Mouse (Mus musculus) midbrain, embryonic 10.5 days (tissue): Measurements from ENCODE around the gene Kazn. TPM values are rescaled to one million over a fixed set of nuclear protein-coding genes. Genes with fewer than 3 reads are reported as not detected.

Source experiments
- DNase-seq: peaks from one replicate; pipeline ENCODE4 v3.0.0-alpha.2; 2017; ENCODE audit warnings: low spot score
- H3K27ac ChIP-seq: fragments of 300-500 bp; sonication (generic); replicated peaks from 2 replicates; pipeline ENCODE4 v1.5.1; 2016; ENCODE audit warnings: mild to moderate bottlenecking
- H3K27me3 ChIP-seq: fragments of 300-500 bp; sonication (generic); 2 replicates; pipeline ENCODE4 v1.6.1; 2016; ENCODE audit warnings: low read depth, mild to moderate bottlenecking; ENCODE audit not compliant: poor library complexity, severe bottlenecking
- H3K36me3 ChIP-seq: fragments of 300-500 bp; sonication (generic); 2 replicates; pipeline ENCODE4 v1.6.1; 2016; ENCODE audit warnings: mild to moderate bottlenecking, moderate library complexity
- H3K4me1 ChIP-seq: fragments of 300-500 bp; sonication (generic); 2 replicates; pipeline ENCODE4 v1.6.1; 2016
- H3K4me3 ChIP-seq: fragments of 300-500 bp; sonication (generic); 2 replicates; pipeline ENCODE4 v1.5.1; 2016; ENCODE audit warnings: mild to moderate bottlenecking, moderate library complexity
- H3K9me3 ChIP-seq: fragments of 300-500 bp; sonication (generic); replicated peaks from 2 replicates; pipeline ENCODE4 v1.6.1; 2016; ENCODE audit warnings: mild to moderate bottlenecking
- WGBS: fragments of 180-500 bp; shearing (Covaris S2); methylation state at CpG from one replicate; pipeline ENCODE4 v1.1.7; 2016; 5-methylcytosine and 5-hydroxymethylcytosine counted together
- polyA plus RNA-seq: library from polyadenylated mRNA; unstranded; fragments of >200 nt; fragmentation: Nextera tagmentation; extraction: Ambion mirVana; gene quantifications from 2 replicates; pipeline ENCODE4 v1.2.1, GENCODE M21; 2016

Kazn gene
- polyA plus RNA-seq, 1 experiment from 2014 or later: 9.4 TPM

DNA sequence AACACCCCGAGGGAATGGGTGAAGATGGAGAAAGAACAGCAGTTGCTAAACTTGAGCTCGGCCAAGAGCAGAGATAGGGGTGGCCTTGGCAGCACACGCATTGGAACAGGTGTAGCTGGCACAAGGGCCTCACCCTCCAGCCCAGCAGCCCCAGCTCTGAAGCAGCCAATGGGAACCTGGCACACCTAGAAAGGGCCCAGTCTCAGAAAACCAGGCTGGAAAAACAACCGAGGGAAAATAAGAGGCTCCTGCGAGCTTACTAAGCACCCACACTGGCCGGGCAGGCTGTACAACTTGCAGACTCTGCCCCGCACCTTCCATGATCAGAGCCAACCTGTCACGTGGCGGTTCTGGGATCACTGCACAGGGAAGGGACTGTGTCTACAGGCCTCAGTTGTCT is 26.8 kb downstream of the Kazn start:
- no peak for DNase-seq
- WGBS: 89% methylated on average over 9 of the region's 9 CpGs
- Histone ChIP-seq H3K4me3 (no peak overlapping the region), H3K27ac (no peak overlapping the region), H3K36me3 (peaks cover 13% of the 10 kb centered on the region), H3K4me1 (peaks cover 45% of the 10 kb centered on the region), H3K27me3 (no peaks in the 10 kb centered on the region), H3K9me3 (no peaks in the 10 kb centered on the region)

DNA sequence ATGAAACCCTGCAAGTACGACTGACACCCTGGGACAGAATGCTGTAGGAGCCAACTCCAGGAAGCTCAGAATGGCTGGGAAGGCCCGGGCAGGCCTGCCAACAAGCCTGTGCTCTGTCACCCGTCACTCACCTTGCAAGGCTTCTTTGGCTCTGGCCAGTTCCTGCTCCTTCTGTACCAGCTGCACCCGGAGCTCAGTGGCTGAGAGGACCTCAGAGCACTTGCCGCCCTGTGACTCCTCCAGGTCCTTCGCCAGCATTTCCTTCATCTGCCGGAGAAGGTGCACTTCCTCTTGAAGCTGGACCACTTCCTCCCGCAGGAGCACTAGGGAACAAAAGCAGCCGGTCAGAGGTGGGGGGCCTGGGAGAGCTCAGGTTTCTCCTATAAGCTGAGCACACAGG is 29.3 kb downstream of the Kazn start:
- Histone ChIP-seq H3K27me3 (no peaks in the 10 kb centered on the region), H3K27ac (no peak overlapping the region), H3K36me3 (peaks cover 20% of the 10 kb centered on the region), H3K4me3 (no peak overlapping the region), H3K4me1 (peaks cover 29% of the 10 kb centered on the region), H3K9me3 (no peaks in the 10 kb centered on the region)
- 82% methylated on average over 9 of the region's 9 CpGs for WGBS
- DNase-seq: no peak

DNA sequence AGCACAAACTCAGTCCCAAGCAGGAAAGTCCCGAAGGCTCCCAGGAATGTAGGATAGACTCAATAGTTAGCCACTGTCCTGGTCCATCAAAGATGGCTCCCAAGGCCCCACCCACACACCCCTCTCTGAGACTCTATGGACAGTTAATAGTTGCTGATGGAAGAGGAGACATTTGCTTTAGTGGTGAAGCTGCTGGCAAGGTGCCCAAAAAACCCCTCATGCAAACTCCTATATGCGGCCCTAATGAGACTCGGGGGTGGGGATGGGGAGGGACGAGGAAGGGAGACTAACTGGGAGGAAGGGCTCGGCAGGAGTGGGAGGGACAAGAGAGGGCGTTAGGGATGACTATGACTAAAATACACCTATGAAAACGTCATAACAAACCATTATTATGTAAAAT is 29.7 kb downstream of the Kazn start:
- Histone ChIP-seq H3K4me3 (no peak overlapping the region), H3K27me3 (no peaks in the 10 kb centered on the region), H3K4me1 (peaks cover 25% of the 10 kb centered on the region), H3K36me3 (peaks cover 20% of the 10 kb centered on the region), H3K9me3 (no peaks in the 10 kb centered on the region), H3K27ac (no peak overlapping the region)
- WGBS: 83% methylated on average over 7 of the region's 7 CpGs
- DNase-seq: no peak

DNA sequence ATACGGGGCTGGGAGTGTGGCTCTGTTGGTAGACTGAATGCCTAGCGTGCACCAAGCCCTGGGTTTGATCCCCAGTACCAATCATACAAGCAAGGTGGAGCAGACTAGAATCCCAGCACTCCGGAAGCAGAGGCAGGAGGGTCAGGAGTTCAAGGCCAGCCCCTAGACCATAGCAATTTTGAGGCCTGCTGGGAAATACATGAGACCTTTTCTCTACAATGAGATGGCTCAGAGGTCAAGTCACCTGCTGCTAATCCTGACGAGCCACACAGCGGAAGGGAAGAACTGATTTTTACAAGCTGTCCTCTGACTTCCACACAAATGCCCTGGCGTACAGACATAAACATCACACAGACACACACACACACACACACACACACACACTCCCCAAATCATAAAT is 33.5 kb downstream of the Kazn start:
- H3K4me3 ChIP-seq: no peak overlapping the region
- WGBS: 86% methylated on average over 6 of the region's 6 CpGs
- peaks cover 27% of the 10 kb centered on the region for H3K36me3 ChIP-seq
- DNase-seq: no peak
- H3K27me3 ChIP-seq: no peaks in the 10 kb centered on the region
- H3K9me3 ChIP-seq: no peaks in the 10 kb centered on the region; the same call in 1 of the 2 replicates
- H3K27ac ChIP-seq: no peak overlapping the region
- peaks cover 3% of the 10 kb centered on the region; the same call in 1 of the 2 replicates for H3K4me1 ChIP-seq

DNA sequence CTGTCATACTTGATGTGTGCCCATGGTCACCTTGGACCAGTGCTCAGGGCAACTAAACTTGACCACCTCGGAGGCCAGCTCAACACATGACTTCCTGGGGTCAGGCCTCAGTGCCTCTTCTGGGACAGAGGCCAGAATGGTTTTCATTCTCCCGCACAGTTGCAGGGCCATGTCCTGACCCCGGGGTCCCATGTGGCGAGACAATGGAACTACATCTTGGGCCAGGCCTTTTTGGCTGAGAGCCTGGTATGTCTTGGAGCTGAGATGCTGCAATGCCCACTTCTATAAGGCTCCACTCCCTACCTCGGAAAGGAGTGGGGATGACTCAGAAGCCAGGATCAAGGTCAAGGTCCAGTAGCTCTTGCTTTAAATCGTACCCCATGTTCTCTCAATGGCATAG is 42.6 kb downstream of the Kazn start:
- no peak for DNase-seq
- H3K9me3 ChIP-seq: 0 out of 2 replicates have a peak, but pooled peaks cover 4% of the 10 kb centered on the region
- 79% methylated on average over 6 of the region's 6 CpGs for WGBS
- H3K27me3 ChIP-seq: no peaks in the 10 kb centered on the region
- H3K36me3 ChIP-seq: peaks cover 10% of the 10 kb centered on the region
- H3K27ac ChIP-seq: no peak overlapping the region
- H3K4me1 ChIP-seq: no peaks in the 10 kb centered on the region
- no peak overlapping the region for H3K4me3 ChIP-seq

DNA sequence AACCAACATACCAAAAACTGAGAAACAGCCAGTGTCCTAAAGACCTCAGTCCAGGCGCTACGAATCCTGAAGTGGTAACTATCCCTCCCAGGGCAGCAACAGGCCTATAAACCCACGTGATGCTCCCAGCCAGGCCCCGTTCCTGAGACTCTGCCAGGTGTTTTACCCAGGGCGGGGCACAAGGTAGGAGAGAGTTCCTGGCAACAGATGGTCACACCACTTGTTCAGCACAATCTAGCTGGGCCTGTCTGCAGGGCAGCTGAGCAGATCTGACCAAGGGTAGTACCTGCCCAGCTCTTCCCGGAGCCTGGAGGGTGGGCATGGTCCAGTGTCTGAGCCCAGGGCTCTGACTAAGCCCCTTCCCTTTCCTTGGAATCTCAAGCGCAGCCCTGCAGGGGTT is 45.4 kb downstream of the Kazn start:
- no peaks in the 10 kb centered on the region for H3K9me3 ChIP-seq
- no peak overlapping the region for H3K4me3 ChIP-seq
- no peaks in the 10 kb centered on the region for H3K4me1 ChIP-seq
- H3K36me3 ChIP-seq: no peaks in the 10 kb centered on the region
- no peak overlapping the region for H3K27ac ChIP-seq
- 96% methylated on average over 7 of the region's 7 CpGs for WGBS
- H3K27me3 ChIP-seq: no peaks in the 10 kb centered on the region
- no peak for DNase-seq

DNA sequence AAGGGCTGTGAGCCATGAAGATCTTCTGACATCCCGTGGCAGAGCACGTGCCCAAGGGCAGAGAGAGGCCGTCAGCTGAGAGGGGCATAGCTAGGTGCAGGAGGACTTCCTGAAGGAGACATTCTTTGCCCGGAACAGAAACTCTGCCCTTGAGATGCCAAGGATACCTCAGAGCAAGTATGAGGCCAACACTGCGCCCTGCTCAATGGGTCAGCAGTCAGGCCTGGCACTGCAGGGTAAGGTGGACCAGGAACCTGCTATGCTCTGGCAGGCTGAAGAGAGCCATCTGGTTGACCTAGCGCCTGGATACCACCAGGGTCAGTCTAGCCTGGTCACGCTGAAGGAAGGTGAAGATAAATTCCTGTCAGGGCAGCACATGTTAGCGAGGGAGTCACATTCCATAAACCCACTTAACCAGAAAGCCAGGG is 46.0 kb downstream of the Kazn start:
- 92% methylated on average over 8 of the region's 8 CpGs for WGBS
- Histone ChIP-seq H3K27ac (no peak overlapping the region), H3K4me1 (no peaks in the 10 kb centered on the region), H3K27me3 (no peaks in the 10 kb centered on the region), H3K9me3 (no peaks in the 10 kb centered on the region), H3K4me3 (no peak overlapping the region), H3K36me3 (no peaks in the 10 kb centered on the region)
- DNase-seq: no peak

DNA sequence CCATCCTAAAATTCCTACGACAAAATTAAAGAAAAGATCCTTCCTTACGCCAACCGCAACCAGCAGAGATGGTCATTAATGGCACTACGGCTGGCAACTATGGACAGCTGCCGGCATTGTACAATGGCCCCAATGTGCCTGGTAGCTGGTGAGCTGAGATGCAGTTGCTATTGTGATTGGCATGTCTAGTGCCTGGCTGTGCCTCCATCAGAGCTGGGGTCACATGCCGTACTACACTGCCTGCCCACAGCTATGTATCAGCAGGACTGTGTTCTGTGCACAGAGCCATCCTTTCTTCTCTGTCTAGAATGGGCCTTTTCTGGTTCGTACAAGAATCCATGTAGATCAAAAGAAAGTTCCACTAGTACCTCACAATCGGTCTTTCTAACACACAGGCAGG is 49.2 kb downstream of the Kazn start:
- 93% methylated on average over 8 of the region's 8 CpGs for WGBS
- H3K4me3 ChIP-seq: no peak overlapping the region
- H3K9me3 ChIP-seq: no peaks in the 10 kb centered on the region
- no peak for DNase-seq
- H3K36me3 ChIP-seq: no peaks in the 10 kb centered on the region
- H3K27me3 ChIP-seq: no peaks in the 10 kb centered on the region
- no peak overlapping the region for H3K27ac ChIP-seq
- H3K4me1 ChIP-seq: no peaks in the 10 kb centered on the region

DNA sequence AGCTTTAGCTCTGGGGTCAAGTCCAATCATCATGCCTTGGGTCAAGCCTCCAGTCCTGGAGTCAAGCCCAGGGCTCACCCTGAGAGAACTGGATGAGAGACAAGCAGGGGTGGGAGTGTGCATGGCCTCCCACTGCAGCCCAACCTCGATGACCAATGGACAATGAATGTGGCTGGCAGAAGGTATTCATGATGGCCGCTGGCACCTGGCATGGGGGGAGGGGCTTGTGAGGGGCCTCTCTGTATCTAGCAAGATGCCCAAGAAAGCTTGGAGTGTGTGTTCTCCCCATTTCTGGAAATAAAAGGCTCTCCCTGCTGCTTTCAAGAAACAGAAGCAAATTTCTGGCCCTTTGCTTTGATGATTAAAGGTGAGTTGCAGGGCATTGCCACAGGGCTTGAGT is 50.7 kb downstream of the Kazn start:
- Histone ChIP-seq H3K9me3 (no peaks in the 10 kb centered on the region), H3K4me1 (no peaks in the 10 kb centered on the region), H3K36me3 (no peaks in the 10 kb centered on the region), H3K27ac (no peak overlapping the region), H3K4me3 (no peak overlapping the region), H3K27me3 (no peaks in the 10 kb centered on the region)
- DNase-seq: no peak
- WGBS: 84% methylated on average over 2 of the region's 2 CpGs

DNA sequence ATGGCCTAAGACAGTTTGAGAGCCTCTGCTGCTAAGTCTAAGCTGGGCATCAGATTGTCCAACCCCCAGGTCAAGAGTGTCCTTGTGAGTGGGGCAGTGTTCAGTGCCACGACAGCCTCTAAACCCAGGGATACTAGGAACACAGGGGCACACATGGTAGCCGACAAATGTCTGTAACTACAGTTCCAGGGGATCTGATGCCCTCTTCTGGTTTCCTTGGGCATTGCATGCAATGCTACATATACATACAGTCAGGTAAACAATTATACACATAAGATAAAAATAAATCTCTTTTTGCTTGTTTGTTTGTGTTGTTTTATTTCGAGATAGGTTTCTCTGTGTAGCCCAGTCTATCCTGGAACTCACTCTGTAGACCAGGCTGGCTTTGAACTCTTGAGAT is 53.0 kb downstream of the Kazn start:
- Histone ChIP-seq H3K36me3 (no peaks in the 10 kb centered on the region), H3K9me3 (no peaks in the 10 kb centered on the region)

DNA sequence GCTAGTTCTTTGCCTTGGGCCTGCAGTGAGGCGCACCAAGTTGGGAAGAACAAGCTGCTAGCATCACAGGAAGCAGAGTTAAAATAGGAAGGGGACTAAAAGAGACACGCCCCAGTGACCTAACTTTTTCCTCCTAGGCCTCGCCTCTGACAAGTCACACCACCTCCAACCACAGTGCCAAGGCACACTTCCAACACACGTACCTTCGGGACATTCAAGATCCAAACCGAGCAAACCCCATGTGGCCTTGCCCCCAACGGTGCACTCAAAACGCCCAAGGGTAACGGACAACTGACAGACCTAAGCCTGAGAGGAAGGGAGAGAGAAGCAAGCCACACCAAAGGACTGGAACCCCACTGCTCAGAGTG is 53.7 kb downstream of the Kazn start:
- Histone ChIP-seq H3K4me1 (peaks cover 3% of the 10 kb centered on the region), H3K4me3 (no peak overlapping the region), H3K9me3 (no peaks in the 10 kb centered on the region), H3K27ac (no peak overlapping the region), H3K36me3 (no peaks in the 10 kb centered on the region), H3K27me3 (no peaks in the 10 kb centered on the region)
- DNase-seq: no peak
- 94% methylated on average over 9 of the region's 9 CpGs for WGBS

More for the DNA sequence above, 53.0 kb downstream of the Kazn start:
- H3K4me3 ChIP-seq: no peak overlapping the region
- no peak for DNase-seq
- 92% methylated on average over 3 of the region's 3 CpGs for WGBS
- no peaks in the 10 kb centered on the region for H3K4me1 ChIP-seq
- no peaks in the 10 kb centered on the region for H3K27me3 ChIP-seq
- H3K27ac ChIP-seq: no peak overlapping the region

DNA sequence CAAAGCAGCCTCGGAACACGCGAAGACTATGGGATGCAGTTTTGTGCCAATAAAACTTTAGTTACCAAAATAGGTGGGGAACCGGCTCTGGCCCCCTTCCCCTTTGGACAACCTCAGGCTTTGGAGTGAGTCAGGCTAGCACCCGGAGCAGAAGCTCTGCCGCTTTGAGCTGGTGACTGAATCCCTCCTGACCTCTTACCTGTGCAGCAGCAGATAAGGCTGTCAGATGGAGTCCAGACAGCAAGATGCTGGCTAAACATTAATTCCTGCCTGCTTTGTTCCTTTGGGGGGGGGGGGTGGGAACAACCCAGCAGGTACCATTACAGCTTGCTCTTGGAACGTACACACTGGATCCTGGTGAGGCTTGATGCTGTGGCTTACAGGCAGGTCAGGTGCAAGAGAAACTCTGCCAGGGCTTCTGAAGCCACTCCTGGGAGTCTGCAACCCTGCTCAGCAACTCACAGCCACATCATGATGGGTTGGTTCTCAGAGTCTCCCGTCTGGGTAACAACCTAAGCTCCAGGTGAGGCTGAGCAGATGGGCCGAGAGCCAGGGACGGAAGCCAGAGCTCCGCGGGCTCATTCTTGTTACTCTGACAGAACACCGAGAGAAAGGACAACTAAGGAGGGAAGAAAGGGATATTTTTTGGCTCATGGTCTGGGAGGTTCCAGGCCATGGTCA is 54.2 kb downstream of the Kazn start:
- Histone ChIP-seq H3K4me3 (no peak overlapping the region), H3K27ac (no peak overlapping the region), H3K27me3 (no peaks in the 10 kb centered on the region), H3K4me1 (peaks cover 8% of the 10 kb centered on the region), H3K9me3 (no peaks in the 10 kb centered on the region), H3K36me3 (no peaks in the 10 kb centered on the region)
- no peak for DNase-seq
- 90% methylated on average over 13 of the region's 13 CpGs for WGBS

DNA sequence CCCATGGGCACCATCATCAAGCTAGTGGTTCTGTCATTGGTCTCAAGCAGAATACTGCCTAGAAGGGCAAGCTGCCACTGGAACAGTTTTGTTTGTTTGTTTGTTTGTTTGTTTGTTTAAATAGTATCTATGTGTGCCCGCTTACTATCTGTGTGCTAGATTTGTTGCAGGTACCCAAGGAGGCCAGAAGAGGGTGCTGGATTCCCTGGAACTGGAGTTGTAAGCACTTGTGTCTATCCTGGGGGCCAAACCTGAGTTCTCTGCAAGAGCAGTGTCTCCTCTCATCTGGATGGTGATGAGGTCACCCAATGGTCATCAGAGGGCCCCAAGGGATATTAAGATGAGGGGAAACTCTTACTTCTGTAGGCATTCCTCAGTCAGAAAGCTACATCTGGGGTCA is 55.6 kb downstream of the Kazn start:
- Histone ChIP-seq H3K4me3 (no peak overlapping the region), H3K36me3 (no peaks in the 10 kb centered on the region), H3K4me1 (peaks cover 12% of the 10 kb centered on the region), H3K27me3 (no peaks in the 10 kb centered on the region), H3K27ac (no peak overlapping the region), H3K9me3 (no peaks in the 10 kb centered on the region)
- WGBS: 88% methylated on average over 1 of the region's 1 CpGs
- DNase-seq: no peak

DNA sequence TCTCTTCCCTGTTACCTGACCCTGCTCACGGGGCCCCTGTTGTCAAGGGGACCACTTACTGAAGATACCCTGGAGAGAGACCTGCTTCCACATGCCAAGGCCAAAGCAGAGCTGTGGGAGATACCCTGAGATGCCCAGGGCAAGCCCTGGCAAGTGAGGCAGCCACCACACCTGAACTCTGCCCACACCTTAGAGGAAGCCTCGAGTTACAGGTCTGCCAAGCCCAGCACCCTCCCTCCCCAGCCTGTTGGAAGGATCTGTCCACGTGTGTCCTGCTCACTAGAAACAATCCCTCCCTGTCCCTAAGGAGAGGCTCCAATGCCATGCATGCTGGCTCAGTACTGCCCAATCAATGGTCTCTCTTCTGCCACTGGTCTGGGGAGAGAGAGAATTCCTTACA is 56.2 kb downstream of the Kazn start:
- Histone ChIP-seq H3K27ac (no peak overlapping the region), H3K27me3 (no peaks in the 10 kb centered on the region), H3K4me3 (no peak overlapping the region), H3K36me3 (no peaks in the 10 kb centered on the region), H3K4me1 (peaks cover 12% of the 10 kb centered on the region), H3K9me3 (no peaks in the 10 kb centered on the region)
- 69% methylated on average over 3 of the region's 3 CpGs for WGBS
- no peak for DNase-seq
